Mouse (Mus musculus) left cerebral cortex, postnatal 36 days (tissue): Measurements from ENCODE around the gene Gm13283. TPM values are rescaled to one million over a fixed set of nuclear protein-coding genes. Genes with fewer than 3 reads are reported as not detected.

ENCODE experiments used
- total RNA-seq, 2 experiments: library from RNA; stranded (reverse); gene quantifications; 2 replicates each; pipeline ENCODE4 v1.2.3; 2021

Gene Gm13283
- total RNA-seq, 2 experiments from 2014 or later = not detected

Other genes starting within 250 kb of the Gm13283 start
- gene Ifnb1, start 237.3 kb upstream of the Gm13283 start, total RNA-seq = not detected
- gene Ifna15, start 201.9 kb upstream of the Gm13283 start, total RNA-seq = not detected
- gene Ifna14, start 188.3 kb upstream of the Gm13283 start, total RNA-seq = not detected
- gene Ifna9, start 167.7 kb upstream of the Gm13283 start, total RNA-seq = not detected
- gene Ifna12, start 156.7 kb upstream of the Gm13283 start, total RNA-seq = not detected
- not detected for gene C87499, start 125.7 kb upstream of the Gm13283 start, total RNA-seq
- not detected for gene Ifna13, start 115.7 kb upstream of the Gm13283 start, total RNA-seq
- not detected for gene Ifna16, start 83.2 kb upstream of the Gm13283 start, total RNA-seq
- not detected for gene Ifna2, start 76.2 kb upstream of the Gm13283 start, total RNA-seq
- not detected for gene Ifnab, start 68.8 kb upstream of the Gm13283 start, total RNA-seq
- 1 to 10 TPM in 1 of 2 experiments, under 1 TPM in 1; 0.66 to 1.5 TPM for gene Gm26566, start 38.3 kb upstream of the Gm13283 start, total RNA-seq
- 100 to 1,000 TPM in 1 of 2 experiments, 10 to 100 TPM in 1; 92.7 to 101 TPM for gene Klhl9, start 37.7 kb upstream of the Gm13283 start, total RNA-seq
- not detected for gene Gm13271, start 5.3 kb upstream of the Gm13283 start, total RNA-seq
- not detected for gene Gm13290, start 13.7 kb downstream of the Gm13283 start, total RNA-seq
- gene Gm13289, start 16.8 kb downstream of the Gm13283 start, total RNA-seq = not detected
- not detected for gene Gm13272, start 19.7 kb downstream of the Gm13283 start, total RNA-seq
- gene Ifnz, start 22.0 kb downstream of the Gm13283 start, total RNA-seq = not detected
- not detected for gene Gm13276, start 25.6 kb downstream of the Gm13283 start, total RNA-seq
- gene Gm13277, start 28.5 kb downstream of the Gm13283 start, total RNA-seq = not detected
- not detected for gene Gm13278, start 31.4 kb downstream of the Gm13283 start, total RNA-seq
- not detected for gene Gm13275, start 34.4 kb downstream of the Gm13283 start, total RNA-seq
- gene Gm13279, start 37.3 kb downstream of the Gm13283 start, total RNA-seq = not detected
- gene Gm13285, start 39.5 kb downstream of the Gm13283 start, total RNA-seq = not detected
- gene Gm13287, start 43.1 kb downstream of the Gm13283 start, total RNA-seq = not detected
- not detected for gene Gm13288, start 45.4 kb downstream of the Gm13283 start, total RNA-seq
- not detected for gene Ifna7, start 56.1 kb downstream of the Gm13283 start, total RNA-seq
- gene Ifna11, start 59.8 kb downstream of the Gm13283 start, total RNA-seq = not detected
- gene Ifna6, start 67.3 kb downstream of the Gm13283 start, total RNA-seq = not detected
- gene Ifna5, start 75.4 kb downstream of the Gm13283 start, total RNA-seq = not detected
- not detected for gene Ifna4, start 81.7 kb downstream of the Gm13283 start, total RNA-seq
- gene Ifna1, start 90.0 kb downstream of the Gm13283 start, total RNA-seq = not detected
- not detected for gene Ifne, start 120.1 kb downstream of the Gm13283 start, total RNA-seq